Mouse (Mus musculus): ENCODE data around the gene Gcgr.
"Not testable (repeated sequence)": the region's sequence is repeated elsewhere in the genome, so short reads cannot be mapped to it uniquely, and the experiment has no call there.

Gcgr gene

DNA sequence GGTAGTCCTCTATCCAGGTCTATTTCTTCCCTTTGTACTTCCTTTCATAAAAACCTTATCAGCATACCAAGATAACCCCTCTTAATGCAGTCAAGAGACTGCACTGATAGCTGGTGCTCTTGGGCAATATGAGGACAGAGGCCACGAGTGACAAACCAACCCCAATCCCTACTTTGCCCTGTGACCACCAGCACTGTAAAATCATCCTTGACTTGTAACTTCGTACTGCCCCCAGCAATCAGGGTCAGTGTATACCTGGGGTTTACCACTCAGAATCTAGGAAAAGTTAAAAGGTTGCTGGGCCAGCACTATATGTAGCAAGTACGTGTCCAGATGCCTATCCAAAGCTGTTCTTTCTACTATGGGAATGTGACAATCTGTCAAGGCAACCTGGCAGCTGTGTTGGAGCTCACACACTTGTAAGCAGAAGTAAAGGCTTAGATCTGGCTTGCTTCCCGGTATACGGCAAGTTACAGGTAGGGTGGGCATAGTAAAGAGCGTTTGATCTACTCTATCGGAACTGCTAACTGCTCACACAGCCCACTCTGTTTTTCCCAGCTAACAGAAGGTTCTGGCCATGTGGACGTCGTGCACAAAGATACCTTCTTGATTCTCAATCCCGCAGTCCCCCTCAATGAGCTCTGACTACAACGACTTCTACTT, 41.4 kb downstream of the Gcgr start:
- no peak for DNase-seq (ENCODE audit: low spot score in 2 of 2)

- no peak for DNase-seq (ENCODE audit: low spot score in 2 of 2)
These were observed 41.9 kb downstream of the Gcgr start for GRCm38 (mm10) chr11:120572417-120572751.

DNA sequence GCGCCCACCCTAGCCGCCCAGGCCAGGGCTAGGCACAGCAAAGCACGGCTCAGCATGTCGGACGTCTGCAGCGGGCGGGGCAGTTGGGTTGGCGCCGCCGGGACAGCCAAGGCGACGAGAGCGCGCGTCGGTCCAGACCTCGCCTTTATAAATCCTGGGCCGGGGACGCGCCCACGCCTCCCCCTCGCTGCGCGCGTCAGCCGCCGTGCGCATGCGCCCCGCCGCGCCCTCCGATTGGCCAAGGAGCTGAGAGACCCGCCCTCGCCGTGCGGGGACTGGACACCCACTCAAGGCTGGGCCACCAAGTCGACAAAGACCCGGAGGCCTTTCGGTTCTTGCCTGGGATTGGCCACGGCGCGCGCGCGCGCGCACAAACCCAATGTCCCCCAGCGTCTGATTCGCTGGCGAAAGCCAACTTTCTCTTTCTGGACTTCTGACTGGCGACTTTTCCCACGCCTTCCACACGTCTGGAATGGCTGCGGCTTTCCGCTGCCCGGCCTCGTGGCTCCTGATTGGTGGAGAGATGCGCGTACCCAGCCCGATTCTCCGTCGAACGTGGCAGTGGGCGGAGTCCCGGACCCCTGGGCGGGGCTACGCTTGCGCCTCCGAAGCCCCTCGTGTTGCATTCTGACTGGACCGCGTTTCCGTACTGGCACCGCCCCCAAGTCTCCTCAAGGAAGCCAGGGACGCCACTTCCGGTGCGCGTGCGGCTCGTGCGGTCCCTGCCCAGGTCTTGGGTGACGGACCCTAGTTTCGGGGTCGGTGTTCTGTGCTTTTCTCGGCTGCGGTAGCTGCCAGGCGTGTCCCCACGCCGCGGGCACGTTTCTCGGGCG, 42.5 kb downstream of the Gcgr start, which contains the start of gene P4hb:
Gene P4hb (minus strand): TSS at position 502 of the 833 bp plus-strand sequence.
- DNase-seq (ENCODE audit: low spot score in 2 of 2): peak; percentile 98 to 99

DNA sequence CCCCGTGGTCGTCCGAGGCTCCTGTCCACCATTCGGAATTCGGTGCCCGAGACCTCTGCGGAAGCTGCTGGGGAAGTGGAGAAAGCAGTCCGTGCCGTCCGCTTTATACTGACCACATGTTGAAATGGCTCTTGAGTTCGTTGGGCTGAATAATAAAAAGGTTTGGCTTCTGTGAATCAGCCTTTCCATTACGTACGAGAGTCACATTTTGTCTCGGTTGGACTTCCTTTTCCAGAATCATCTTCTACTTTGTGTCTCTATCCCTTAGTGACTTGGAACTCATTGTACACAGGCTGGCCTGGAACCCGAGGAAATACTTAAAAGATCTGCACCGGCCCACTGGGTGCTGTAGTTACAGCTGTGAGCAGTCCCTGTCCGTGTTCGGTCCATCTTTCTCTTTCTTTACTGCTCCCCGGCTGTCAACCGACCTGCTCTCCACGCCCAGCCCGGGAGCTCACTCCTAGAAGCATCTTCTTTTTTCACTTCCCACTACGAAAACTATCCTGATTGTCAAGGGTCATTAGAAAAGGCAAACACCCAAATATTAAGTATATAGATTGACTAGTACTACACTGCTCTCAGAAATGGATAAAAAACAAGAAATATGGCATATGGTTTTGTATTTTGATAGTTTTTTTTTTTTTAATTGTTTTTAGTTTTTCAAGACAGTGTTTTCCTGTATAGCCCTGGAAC, 43.2 kb downstream of the Gcgr start:
- DNase-seq (ENCODE audit: low spot score in 2 of 2): no peak

DNA sequence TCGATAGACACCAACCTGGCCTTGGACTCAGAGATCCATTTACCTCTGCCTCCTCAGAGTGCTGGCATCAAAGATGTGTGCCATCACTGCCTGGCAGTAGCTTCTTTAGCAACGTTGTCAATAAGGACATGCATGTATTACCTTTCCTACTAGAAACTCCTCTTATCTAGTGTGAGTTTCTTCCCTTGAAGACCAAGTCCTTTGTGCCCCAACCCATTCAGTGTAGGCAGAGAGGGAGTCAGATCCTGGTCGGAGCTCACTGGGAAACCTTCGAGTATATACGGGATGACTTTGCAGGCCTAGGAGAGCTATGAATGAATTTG, 43.7 kb downstream of the Gcgr start:
- no peak for DNase-seq (ENCODE audit: low spot score in 2 of 2)

DNA sequence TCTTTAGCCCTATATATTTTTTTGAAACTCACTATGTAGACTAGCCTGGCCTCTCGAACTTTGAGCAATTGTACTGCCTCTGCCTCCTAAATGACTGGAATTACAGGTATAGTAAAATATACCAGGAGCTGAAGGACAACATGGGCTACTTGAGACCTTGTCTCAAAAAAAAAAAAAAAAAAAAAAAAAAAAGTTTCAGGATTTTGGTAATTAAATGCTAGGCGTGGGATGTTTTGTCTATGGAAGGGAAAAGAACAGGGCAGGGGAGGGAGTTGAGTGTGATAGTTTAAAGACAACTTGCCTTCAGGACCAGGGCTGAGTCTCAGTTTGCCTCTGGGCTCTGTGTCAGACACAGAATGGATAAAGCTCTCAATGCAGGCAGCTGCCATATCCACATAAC, 44.5 kb downstream of the Gcgr start:
- no peak for DNase-seq (ENCODE audit: low spot score in 2 of 2)

GRCm38 (mm10) chr11:120575940-120576339, 45.4 kb downstream of the Gcgr start:
- DNase-seq (ENCODE audit: low spot score in 2 of 2): no peak

DNA sequence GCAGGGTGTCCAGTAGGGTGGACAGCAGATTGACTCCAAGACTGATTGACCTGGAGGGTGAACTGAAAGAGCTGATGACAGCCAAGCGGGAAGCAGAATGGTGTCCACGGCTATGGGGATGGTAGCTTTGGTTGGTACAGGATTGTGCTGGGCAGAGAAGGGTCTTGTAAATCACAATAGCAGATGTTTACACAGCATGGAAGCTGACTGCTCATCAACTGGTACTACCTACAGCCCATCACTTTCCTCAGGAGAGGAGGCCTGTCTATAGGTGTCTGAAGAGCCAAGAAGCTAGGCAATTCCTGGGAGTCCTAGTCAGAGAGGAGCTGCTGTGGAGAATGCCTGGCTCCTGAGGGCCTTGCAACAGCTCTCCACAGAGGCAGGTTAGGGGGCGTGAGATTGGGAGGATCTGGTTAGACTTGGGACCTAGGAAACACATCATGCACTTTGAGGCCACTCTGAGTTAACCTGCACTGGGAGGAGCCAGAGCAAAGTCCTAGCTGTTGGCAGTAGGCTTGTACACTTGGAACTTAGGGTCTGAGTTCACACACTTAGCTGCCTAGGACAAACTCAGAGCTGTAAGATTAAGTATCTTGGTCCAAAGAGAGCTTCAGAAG, 46.0 kb downstream of the Gcgr start:
- DNase-seq (ENCODE audit: low spot score in 2 of 2): no peak

- DNase-seq (ENCODE audit: low spot score in 2 of 2): no peak
These were observed 46.9 kb downstream of the Gcgr start for GRCm38 (mm10) chr11:120577211-120578023.

DNA sequence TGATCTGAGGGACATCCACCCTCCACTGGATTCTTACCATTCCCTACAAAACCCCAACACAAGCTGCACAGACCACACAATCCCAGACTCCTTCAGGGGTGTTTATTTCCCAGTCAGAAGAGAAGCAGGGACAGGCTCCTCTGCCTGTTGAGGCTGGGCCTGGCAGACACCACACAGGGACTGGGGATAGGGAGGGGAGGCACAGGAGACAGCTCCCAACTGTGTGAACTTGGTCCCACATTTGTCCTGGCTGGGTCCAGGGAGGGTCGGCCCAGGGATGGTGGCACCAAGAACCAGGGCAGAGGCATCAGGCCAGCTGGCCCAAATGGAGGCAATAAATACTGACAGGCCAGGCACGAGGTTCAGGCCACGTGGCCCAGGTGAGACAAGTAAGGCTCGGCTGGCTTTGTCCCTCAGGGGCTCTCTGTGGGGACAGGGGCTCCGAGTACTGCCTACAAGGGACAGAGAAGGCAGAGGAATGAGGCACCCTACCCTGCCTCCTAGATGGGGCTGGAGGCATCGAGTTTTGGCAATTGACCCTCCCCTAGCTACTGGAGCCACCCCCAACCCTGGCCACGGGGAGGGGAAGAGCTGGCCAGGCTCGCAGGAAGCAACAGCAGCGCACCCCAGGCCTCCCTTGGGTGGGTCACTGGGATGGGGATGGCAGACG, 47.7 kb downstream of the Gcgr start:
- no peak for DNase-seq (ENCODE audit: low spot score in 2 of 2)

GRCm38 (mm10) chr11:120578694-120579243, 48.3 kb downstream of the Gcgr start:
- DNase-seq (ENCODE audit: low spot score in 2 of 2): no peak

- DNase-seq (ENCODE audit: low spot score in 2 of 2): peak; percentile 63 to 64
These were observed 49.0 kb downstream of the Gcgr start for GRCm38 (mm10) chr11:120579316-120580107.

GRCm38 (mm10) chr11:120580190-120580589, 49.7 kb downstream of the Gcgr start:
- no peak for DNase-seq (ENCODE audit: low spot score in 2 of 2)

DNA sequence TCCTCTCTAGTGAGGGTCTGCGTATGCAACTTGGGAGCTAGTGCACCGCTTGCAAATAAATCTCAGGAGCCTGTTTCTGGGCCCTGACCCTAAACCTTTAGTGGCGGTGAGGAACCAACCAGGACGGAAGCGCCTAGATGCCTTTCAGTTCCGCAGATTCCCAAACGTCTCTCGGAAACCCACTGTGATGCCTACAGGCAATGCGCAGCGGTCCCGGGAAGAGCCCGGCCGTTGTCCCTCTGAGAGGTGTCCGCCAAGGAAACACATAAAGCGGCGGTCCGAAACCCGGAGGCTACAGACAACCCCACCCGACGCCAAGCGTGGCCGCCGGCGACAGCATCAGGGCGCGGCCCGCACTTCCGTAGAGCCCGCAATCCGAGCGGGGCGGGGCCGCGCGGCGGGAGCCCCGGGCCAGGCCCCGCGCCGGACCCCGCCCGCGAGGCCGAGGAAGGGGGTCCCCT, 50.4 kb downstream of the Gcgr start:
- DNase-seq (ENCODE audit: low spot score in 2 of 2): no peak

GRCm38 (mm10) chr11:120581490-120582267, 51.2 kb downstream of the Gcgr start, which contains the start of gene Arhgdia:
Gene Arhgdia (minus strand): TSS chr11:120581624.
- DNase-seq (ENCODE audit: low spot score in 2 of 2): peak; percentile 81 to 83

DNA sequence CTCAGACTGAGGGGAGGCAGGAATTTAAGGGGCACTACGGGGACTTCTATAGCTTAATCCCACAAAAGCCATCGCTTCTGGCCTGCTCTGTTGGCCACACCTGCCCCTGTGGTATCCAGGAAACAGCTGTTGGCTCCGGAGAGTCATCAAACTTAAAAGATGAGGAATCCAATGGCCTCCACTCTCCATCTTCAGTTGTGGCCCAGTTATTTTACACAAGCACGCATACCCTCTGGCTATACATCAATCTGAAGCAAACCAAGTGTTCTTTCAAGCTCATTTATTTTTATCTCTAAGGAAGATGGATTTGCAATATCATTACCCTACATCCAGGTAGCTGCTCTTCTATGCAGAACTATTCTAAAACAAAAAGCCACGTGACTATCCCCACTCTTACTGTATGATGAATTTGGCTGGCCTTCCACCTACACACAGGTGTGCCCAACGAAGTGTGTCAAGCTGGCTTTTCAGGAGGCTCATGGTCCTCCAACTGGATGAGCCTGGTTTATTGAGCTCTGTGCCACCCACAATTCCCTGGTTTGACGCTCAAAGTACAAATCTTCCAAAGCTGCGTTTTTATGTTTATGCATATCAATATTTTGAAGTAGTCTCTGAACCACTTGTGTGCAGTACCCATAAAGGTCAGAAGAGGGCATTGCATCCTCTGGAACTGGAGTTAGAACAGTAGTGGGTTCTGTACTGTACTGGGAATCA, 51.9 kb downstream of the Gcgr start:
- no peak for DNase-seq (ENCODE audit: low spot score in 2 of 2)

- not testable (repeated sequence) for DNase-seq (ENCODE audit: low spot score in 2 of 2)
These were observed 52.4 kb downstream of the Gcgr start for GRCm38 (mm10) chr11:120582982-120583293.

DNA sequence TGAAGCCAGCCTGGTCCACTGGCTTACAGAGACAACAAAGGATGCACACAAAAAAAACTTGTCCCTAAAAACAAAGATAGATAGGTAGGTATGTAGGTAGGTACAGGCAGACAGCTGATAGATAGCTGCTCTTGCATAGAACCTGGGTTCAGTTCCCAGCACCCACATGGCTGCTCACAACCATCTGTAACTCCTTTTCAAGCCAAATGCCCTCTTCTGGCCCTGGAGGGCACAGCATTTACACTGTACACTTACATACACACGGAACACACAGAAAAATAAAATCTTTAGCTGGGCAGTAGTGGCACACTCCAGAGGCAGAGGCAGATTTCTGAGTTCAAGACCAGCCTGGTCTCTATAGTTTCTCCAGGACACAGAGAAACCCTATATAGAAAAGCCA, 53.4 kb downstream of the Gcgr start:
- DNase-seq (ENCODE audit: low spot score in 2 of 2): no peak

Data from frontal cortex, postnatal 25 days (tissue).